Mouse (Mus musculus) stomach, embryonic 14.5 days (tissue): ENCODE data around the gene Fads3. TPM values are rescaled to one million over a fixed set of nuclear protein-coding genes. Genes with fewer than 3 reads are reported as not detected.
A peak's percentile ranks its signal among the peaks of the same experiment; 100 is the strongest.

Experiments used
- ATAC-seq: fragments of 200-750 bp; cut with Nextera tagmentation; 2 replicates; pipeline ENCODE4 v1.8.0; 2017; ENCODE audit warnings: low read depth, moderate TSS enrichment; ENCODE audit not compliant: insufficient number of reproducible peaks, insufficient read depth, low FRiP score
- H3K27ac ChIP-seq: fragments of 300-500 bp; sonication (generic); 2 replicates; pipeline ENCODE4 v1.5.1; 2014; ENCODE audit warnings: mild to moderate bottlenecking, low read length, moderate library complexity, mixed read lengths
- H3K27me3 ChIP-seq: fragments of 300-500 bp; sonication (generic); 2 replicates; pipeline ENCODE4 v1.6.1; 2014; ENCODE audit warnings: low read length, control low read depth, mixed read lengths; ENCODE audit not compliant: control insufficient read depth, insufficient read depth
- H3K36me3 ChIP-seq: fragments of 300-500 bp; sonication (generic); 2 replicates; pipeline ENCODE4 v1.6.1; 2014; ENCODE audit warnings: mild to moderate bottlenecking, control low read depth, low read length, moderate library complexity, mixed read lengths; ENCODE audit not compliant: control insufficient read depth, insufficient read depth
- H3K4me1 ChIP-seq: fragments of 300-500 bp; sonication (generic); 2 replicates; pipeline ENCODE4 v1.6.1; 2014; ENCODE audit warnings: low read length, control low read depth, mixed read lengths; ENCODE audit not compliant: control insufficient read depth, insufficient read depth
- H3K4me2 ChIP-seq: fragments of 300-500 bp; sonication (generic); replicated peaks from 2 replicates; pipeline ENCODE4 v1.6.1; 2014; ENCODE audit warnings: low read depth, low read length, control low read depth
- H3K4me3 ChIP-seq: fragments of 300-500 bp; sonication (generic); 2 replicates; pipeline ENCODE4 v1.5.1; 2014; ENCODE audit warnings: low read depth, low read length, control low read depth
- H3K9ac ChIP-seq: fragments of 300-500 bp; sonication (generic); replicated peaks from 2 replicates; pipeline ENCODE4 v1.6.1; 2014; ENCODE audit warnings: low read depth, mild to moderate bottlenecking, control low read depth, low read length, moderate library complexity, mixed read lengths
- H3K9me3 ChIP-seq: fragments of 300-500 bp; sonication (generic); 2 replicates; pipeline ENCODE4 v1.6.1; 2016; ENCODE audit warnings: low read depth, low read length, control low read depth; ENCODE audit not compliant: control insufficient read depth
- WGBS: fragments of 180-500 bp; shearing (Covaris S2); extraction: QIAGEN DNeasy Blood & Tissue Kit; methylation state at CpG from one replicate; pipeline ENCODE4 v1.1.7; 2014; 5-methylcytosine and 5-hydroxymethylcytosine counted together
- polyA plus RNA-seq: library from polyadenylated mRNA; unstranded; fragments of >200 nt; fragmentation: Nextera tagmentation; extraction: Ambion mirVana; gene quantifications from 2 replicates; pipeline ENCODE4 v1.2.1, GENCODE M21; 2014

Gene Fads3
- polyA plus RNA-seq, 1 experiment from 2014 or later = 9.1 TPM

GRCm38 (mm10) chr19:10039615-10040014, 1.8 kb upstream of the Fads3 start:
- Histone ChIP-seq H3K36me3 (no peaks in the 10 kb centered on the region), H3K4me1 (peaks cover 28% of the 10 kb centered on the region), H3K27ac (no peak overlapping the region), H3K27me3 (no peaks in the 10 kb centered on the region), H3K9ac (no peak overlapping the region), H3K4me2 (no peak overlapping the region), H3K9me3 (no peaks in the 10 kb centered on the region), H3K4me3 (no peak overlapping the region)
- no peak for ATAC-seq
- 82% methylated on average over 2 of the region's 2 CpGs for WGBS

- Histone ChIP-seq H3K4me1 (peaks cover 28% of the 10 kb centered on the region), H3K9ac (0 out of 2 replicates have a peak overlapping the region, but pooled peaks have one; percentile 4), H3K27ac (peak overlapping the region; percentile 4; the same call in 1 of the 2 replicates), H3K27me3 (no peaks in the 10 kb centered on the region), H3K4me2 (peak overlapping the region; percentile 96), H3K36me3 (no peaks in the 10 kb centered on the region), H3K4me3 (peak overlapping the region; percentile 67), H3K9me3 (no peaks in the 10 kb centered on the region)
- no peak for ATAC-seq
- 7% methylated on average over 19 of the region's 20 CpGs for WGBS
Measured at GRCm38 (mm10) chr19:10040866-10041387, 442 bp upstream of the Fads3 start.

GRCm38 (mm10) chr19:10042232-10042631, 863 bp downstream of the Fads3 start:
- no peaks in the 10 kb centered on the region for H3K27me3 ChIP-seq

GRCm38 (mm10) chr19:10042816-10043215, 1.4 kb downstream of the Fads3 start:
- H3K4me1 ChIP-seq = peaks cover 28% of the 10 kb centered on the region
- WGBS = 88% methylated on average over 4 of the region's 4 CpGs
- no peak overlapping the region for H3K4me3 ChIP-seq

More at GRCm38 (mm10) chr19:10042232-10042631, 863 bp downstream of the Fads3 start:
- peak; percentile 14; the same call in 1 of the 2 replicates for ATAC-seq
- H3K4me1 ChIP-seq = peaks cover 28% of the 10 kb centered on the region
- H3K9me3 ChIP-seq = no peaks in the 10 kb centered on the region
- H3K9ac ChIP-seq = peak overlapping the region; percentile 60; the same call in 1 of the 2 replicates
- peak overlapping the region; percentile 67 for H3K4me3 ChIP-seq
- peak overlapping the region; percentile 96 for H3K4me2 ChIP-seq
- no peak overlapping the region for H3K27ac ChIP-seq
- H3K36me3 ChIP-seq = no peaks in the 10 kb centered on the region
- 54% methylated on average over 6 of the region's 6 CpGs for WGBS

GRCm38 (mm10) chr19:10043643-10044042, 2.3 kb downstream of the Fads3 start:
- Histone ChIP-seq H3K27ac (no peak overlapping the region), H3K27me3 (no peaks in the 10 kb centered on the region), H3K9ac (no peak overlapping the region), H3K4me2 (no peak overlapping the region), H3K4me1 (peaks cover 25% of the 10 kb centered on the region), H3K36me3 (no peaks in the 10 kb centered on the region), H3K9me3 (no peaks in the 10 kb centered on the region), H3K4me3 (no peak overlapping the region)
- no peak for ATAC-seq

More at GRCm38 (mm10) chr19:10042816-10043215, 1.4 kb downstream of the Fads3 start:
- Histone ChIP-seq H3K9ac (no peak overlapping the region), H3K27me3 (no peaks in the 10 kb centered on the region), H3K36me3 (no peaks in the 10 kb centered on the region), H3K9me3 (no peaks in the 10 kb centered on the region), H3K27ac (no peak overlapping the region), H3K4me2 (peak overlapping the region; percentile 96)
- ATAC-seq = no peak

GRCm38 (mm10) chr19:10045707-10046106, 4.3 kb downstream of the Fads3 start:
- Histone ChIP-seq H3K9me3 (no peaks in the 10 kb centered on the region), H3K36me3 (no peaks in the 10 kb centered on the region), H3K27me3 (no peaks in the 10 kb centered on the region), H3K4me1 (peaks cover 12% of the 10 kb centered on the region; the same call in 1 of the 2 replicates), H3K4me2 (no peak overlapping the region), H3K9ac (no peak overlapping the region), H3K27ac (no peak overlapping the region), H3K4me3 (no peak overlapping the region)
- no peak for ATAC-seq
- WGBS = 81% methylated on average over 2 of the region's 2 CpGs

- no peaks in the 10 kb centered on the region for H3K27me3 ChIP-seq
- no peak overlapping the region for H3K27ac ChIP-seq
Measured at GRCm38 (mm10) chr19:10046346-10046745, 5.0 kb downstream of the Fads3 start.

GRCm38 (mm10) chr19:10046983-10047382, 5.6 kb downstream of the Fads3 start:
- Histone ChIP-seq H3K4me1 (peaks cover 8% of the 10 kb centered on the region; the same call in 1 of the 2 replicates), H3K9ac (no peak overlapping the region), H3K9me3 (no peaks in the 10 kb centered on the region), H3K27ac (no peak overlapping the region), H3K4me3 (no peak overlapping the region), H3K36me3 (no peaks in the 10 kb centered on the region), H3K4me2 (no peak overlapping the region), H3K27me3 (no peaks in the 10 kb centered on the region)
- ATAC-seq = no peak
- WGBS = 40% methylated on average over 3 of the region's 3 CpGs

More at GRCm38 (mm10) chr19:10046346-10046745, 5.0 kb downstream of the Fads3 start:
- 65% methylated on average over 4 of the region's 4 CpGs for WGBS
- no peak overlapping the region for H3K4me3 ChIP-seq
- H3K4me1 ChIP-seq = peaks cover 8% of the 10 kb centered on the region; the same call in 1 of the 2 replicates
- H3K9ac ChIP-seq = no peak overlapping the region
- H3K4me2 ChIP-seq = no peak overlapping the region
- ATAC-seq = no peak
- no peaks in the 10 kb centered on the region for H3K9me3 ChIP-seq
- no peaks in the 10 kb centered on the region for H3K36me3 ChIP-seq

GRCm38 (mm10) chr19:10049533-10049932, 8.2 kb downstream of the Fads3 start:
- H3K27ac ChIP-seq = no peak overlapping the region
- no peak for ATAC-seq
- no peaks in the 10 kb centered on the region for H3K27me3 ChIP-seq
- no peak overlapping the region for H3K4me3 ChIP-seq
- no peak overlapping the region for H3K9ac ChIP-seq
- no peaks in the 10 kb centered on the region for H3K9me3 ChIP-seq
- no peaks in the 10 kb centered on the region for H3K4me1 ChIP-seq
- no peaks in the 10 kb centered on the region for H3K36me3 ChIP-seq
- H3K4me2 ChIP-seq = no peak overlapping the region
